Mouse (Mus musculus): ENCODE data around the gene Tmem54. TPM values are rescaled to one million over a fixed set of nuclear protein-coding genes. Genes with fewer than 3 reads are reported as not detected.

The Tmem54 gene
- polyA plus RNA-seq, 1 experiment, result 1.8 TPM

DNA sequence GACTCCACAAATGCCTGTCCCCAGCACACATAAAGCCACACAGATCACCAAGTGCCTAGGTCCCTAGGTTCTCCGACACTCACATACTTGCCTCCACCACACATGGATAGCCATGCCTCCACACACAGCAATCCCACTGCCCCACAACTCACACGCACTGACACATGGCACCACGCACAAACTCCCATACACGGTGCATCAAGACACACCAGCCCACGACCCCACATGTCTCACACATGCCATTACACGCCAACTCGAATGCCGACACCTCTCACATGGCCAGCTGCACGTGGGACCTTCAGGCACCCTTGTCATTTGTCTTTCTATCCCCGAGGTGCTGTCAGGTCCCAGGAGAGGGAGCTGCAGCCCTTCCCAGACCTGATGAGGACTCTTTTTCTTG, 14.4 kb downstream of the Tmem54 start:
- H3K4me1 ChIP-seq (ENCODE audit: control insufficient read depth, insufficient read depth, low read length), result no peaks in the 10 kb centered on the region
- WGBS, result 65% methylated on average over 10 of the region's 10 CpGs
- H3K4me3 ChIP-seq (replicated peaks; ENCODE audit: control insufficient read depth, low read depth, low read length), result no peak overlapping the region
- H3K27ac ChIP-seq (ENCODE audit: control insufficient read depth, insufficient read depth, low read depth, low read length, poor library complexity), result no peak overlapping the region
- TF ChIP-seq POLR2A (IDR thresholded peaks at IDR 0.05; ENCODE audit: borderline replicate concordance, control insufficient read depth, low read depth, low read length), result no peak
- no peak for TF ChIP-seq CTCF (IDR thresholded peaks at IDR 0.05; ENCODE audit: control insufficient read depth, insufficient read depth, low read length)

DNA sequence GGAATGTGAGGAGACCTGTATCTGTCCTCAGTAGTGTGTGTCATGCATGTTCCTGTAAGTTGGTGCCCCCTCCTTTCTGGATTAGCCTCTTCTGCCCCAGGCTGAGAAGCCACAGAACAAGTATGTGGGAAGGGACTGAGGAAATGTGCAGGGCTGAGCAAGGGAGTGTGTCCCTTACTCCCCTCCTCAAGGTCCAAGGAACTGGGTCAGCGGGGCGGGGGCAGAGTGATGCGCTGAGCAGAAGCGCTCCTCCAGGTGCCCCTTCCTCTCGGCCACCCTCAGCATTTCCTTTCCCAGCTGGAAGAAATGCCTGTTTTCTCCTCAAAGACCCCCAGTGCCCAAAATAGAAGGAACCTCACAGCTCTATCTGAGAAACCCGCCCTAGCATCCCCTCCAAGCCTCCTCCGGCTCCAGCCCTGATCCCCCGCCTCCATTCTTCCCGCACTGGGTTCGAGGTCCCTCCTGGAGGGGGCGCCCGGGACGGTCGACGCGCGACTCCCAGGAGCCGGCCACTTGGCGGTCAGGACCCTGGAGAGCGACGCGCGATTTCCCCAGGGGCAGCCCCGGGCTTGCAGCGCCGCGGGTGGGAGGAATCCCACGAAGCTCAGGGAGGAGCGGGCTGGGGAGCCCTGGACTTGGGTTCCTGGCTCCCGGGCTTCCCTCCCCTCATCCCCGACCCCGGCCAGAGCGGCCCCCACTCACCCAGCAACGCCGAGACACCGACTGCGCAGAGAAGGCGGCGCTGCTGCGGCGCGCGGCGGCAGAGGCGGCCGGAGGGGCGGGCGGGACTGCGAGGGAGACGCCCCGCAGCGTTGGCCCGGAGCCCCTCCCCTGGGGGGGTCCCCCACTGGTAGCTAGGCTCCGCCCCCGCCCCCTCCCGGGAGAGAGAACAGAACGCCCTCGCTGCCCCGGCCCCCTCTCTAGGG, 15.4 kb downstream of the Tmem54 start:
- Histone ChIP-seq H3K4me3 (replicated peaks; ENCODE audit: control insufficient read depth, low read depth, low read length) (no peak overlapping the region), H3K27ac (ENCODE audit: control insufficient read depth, insufficient read depth, low read depth, low read length, poor library complexity) (no peak overlapping the region)

DNA sequence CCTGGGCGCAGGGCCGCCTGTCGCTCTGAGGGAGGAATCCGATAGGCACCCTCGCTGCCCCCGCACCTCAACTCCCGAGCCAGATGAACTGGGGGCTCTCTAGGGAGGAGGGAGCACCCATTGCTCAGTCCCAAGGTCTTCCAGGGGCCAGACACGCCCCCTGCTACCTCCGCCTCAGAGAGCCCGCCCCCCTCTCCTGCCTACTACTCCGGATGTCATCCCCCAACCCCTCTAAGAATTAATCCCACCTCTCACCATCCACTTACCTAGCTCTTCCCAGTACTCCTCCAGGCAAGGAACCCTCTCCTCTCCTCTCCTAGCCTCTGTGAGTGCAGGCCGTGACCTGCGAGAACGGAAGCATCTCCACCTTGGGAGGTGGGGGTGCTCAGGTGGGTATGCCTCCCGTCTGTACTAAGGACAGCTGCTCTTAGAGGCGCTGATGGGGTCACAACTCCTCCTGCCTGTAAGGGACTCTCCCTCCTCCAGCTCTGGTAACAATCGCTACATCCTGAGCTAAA, 16.3 kb downstream of the Tmem54 start, which contains the start of gene Hpca:
Hpca (minus strand) TSS at position 468 of the 518 bp plus-strand sequence.
- WGBS, result 10% methylated on average over 17 of the region's 17 CpGs
- Histone ChIP-seq H3K27ac (ENCODE audit: control insufficient read depth, insufficient read depth, low read depth, low read length, poor library complexity) (no peak within 1 kb of the TSS), H3K4me3 (replicated peaks; ENCODE audit: control insufficient read depth, low read depth, low read length) (no peak within 1 kb of the TSS), H3K4me1 (ENCODE audit: control insufficient read depth, insufficient read depth, low read length) (no peaks in the 10 kb centered on the region)
- TF ChIP-seq POLR2A (IDR thresholded peaks at IDR 0.05; ENCODE audit: borderline replicate concordance, control insufficient read depth, low read depth, low read length) (no peak), CTCF (IDR thresholded peaks at IDR 0.05; ENCODE audit: control insufficient read depth, insufficient read depth, low read length) (no peak)

More for the DNA sequence above, 15.4 kb downstream of the Tmem54 start:
- H3K4me1 ChIP-seq (ENCODE audit: control insufficient read depth, insufficient read depth, low read length), result no peaks in the 10 kb centered on the region
- TF ChIP-seq CTCF (IDR thresholded peaks at IDR 0.05; ENCODE audit: control insufficient read depth, insufficient read depth, low read length), result no peak
- TF ChIP-seq POLR2A (IDR thresholded peaks at IDR 0.05; ENCODE audit: borderline replicate concordance, control insufficient read depth, low read depth, low read length), result no peak
- WGBS, result 3% methylated on average over 58 of the region's 59 CpGs

DNA sequence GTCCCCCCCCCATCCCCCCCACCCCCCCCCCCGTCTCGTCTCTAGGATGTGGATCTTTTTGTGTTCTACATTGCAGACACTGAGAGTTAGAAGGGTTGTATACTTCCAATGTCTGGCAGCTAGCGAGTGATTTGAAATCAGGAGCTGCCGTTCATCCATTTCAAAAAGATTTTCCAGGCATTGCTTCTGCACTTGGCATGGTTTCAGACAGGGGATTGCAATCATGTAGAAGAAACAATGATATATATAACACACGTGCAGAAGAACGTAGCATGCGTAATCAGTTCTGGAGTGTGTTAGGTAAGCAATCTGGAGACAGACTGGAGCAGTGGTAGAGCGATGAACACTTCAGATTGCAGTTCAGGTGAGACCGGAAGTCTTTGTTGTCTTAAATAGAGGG, 16.8 kb downstream of the Tmem54 start:
- no peaks in the 10 kb centered on the region for H3K4me1 ChIP-seq (ENCODE audit: control insufficient read depth, insufficient read depth, low read length)
- no peak overlapping the region for H3K4me3 ChIP-seq (replicated peaks; ENCODE audit: control insufficient read depth, low read depth, low read length)
- no peak for TF ChIP-seq CTCF (IDR thresholded peaks at IDR 0.05; ENCODE audit: control insufficient read depth, insufficient read depth, low read length)
- no peak for TF ChIP-seq POLR2A (IDR thresholded peaks at IDR 0.05; ENCODE audit: borderline replicate concordance, control insufficient read depth, low read depth, low read length)
- WGBS, result 37% methylated on average over 9 of the region's 9 CpGs
- no peak overlapping the region for H3K27ac ChIP-seq (ENCODE audit: control insufficient read depth, insufficient read depth, low read depth, low read length, poor library complexity)

DNA sequence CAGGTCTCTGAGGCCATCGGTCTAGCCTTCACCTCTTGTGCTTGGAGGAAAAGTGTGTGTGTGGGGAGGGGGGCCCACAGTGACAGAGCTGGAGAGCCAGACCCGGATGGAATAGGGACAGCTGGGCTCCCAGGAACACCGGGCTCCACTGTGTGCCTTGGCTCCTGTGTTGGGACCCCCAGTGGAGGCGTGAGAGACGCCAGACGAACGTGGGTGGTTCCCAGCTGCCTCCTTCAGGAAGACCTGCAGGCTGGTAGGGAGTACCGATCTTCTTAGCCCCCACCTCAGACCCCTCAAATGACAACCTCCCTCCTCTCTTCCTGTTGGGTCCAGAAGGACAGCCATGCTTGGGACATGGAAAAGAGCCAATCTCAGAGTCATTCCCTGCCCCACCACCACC, 17.4 kb downstream of the Tmem54 start:
- WGBS, result 30% methylated on average over 8 of the region's 8 CpGs
- no peak overlapping the region for H3K4me3 ChIP-seq (replicated peaks; ENCODE audit: control insufficient read depth, low read depth, low read length)
- TF ChIP-seq CTCF (IDR thresholded peaks at IDR 0.05; ENCODE audit: control insufficient read depth, insufficient read depth, low read length), result no peak
- no peak for TF ChIP-seq POLR2A (IDR thresholded peaks at IDR 0.05; ENCODE audit: borderline replicate concordance, control insufficient read depth, low read depth, low read length)
- H3K27ac ChIP-seq (ENCODE audit: control insufficient read depth, insufficient read depth, low read depth, low read length, poor library complexity), result no peak overlapping the region
- no peaks in the 10 kb centered on the region for H3K4me1 ChIP-seq (ENCODE audit: control insufficient read depth, insufficient read depth, low read length)

DNA sequence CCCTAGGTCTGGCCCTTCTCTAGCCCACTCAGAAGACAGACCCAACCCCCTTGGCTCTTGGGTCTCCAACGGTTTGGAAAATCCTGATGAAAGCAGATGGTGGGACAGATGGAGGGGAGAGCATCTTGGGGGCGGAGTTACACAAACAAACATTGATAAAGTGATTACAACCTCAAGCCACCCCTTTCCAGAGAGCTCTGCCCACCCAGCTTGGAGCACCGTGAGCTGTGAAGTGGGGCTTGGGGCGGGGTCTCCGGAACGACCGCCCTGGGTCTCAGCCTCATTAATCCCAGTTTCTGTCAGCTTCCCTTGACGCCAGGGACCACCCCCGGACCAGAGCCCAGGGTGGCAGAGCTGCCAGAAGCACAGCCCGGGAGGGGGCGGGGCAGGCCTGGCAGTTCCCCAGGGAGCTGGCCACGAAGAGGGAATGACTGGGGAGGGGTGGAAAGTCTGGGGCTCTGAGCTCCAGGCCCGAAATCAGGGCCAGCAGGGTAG, 19.4 kb downstream of the Tmem54 start:
- TF ChIP-seq POLR2A (IDR thresholded peaks at IDR 0.05; ENCODE audit: borderline replicate concordance, control insufficient read depth, low read depth, low read length), result no peak
- TF ChIP-seq CTCF (IDR thresholded peaks at IDR 0.05; ENCODE audit: control insufficient read depth, insufficient read depth, low read length), result no peak
- Histone ChIP-seq H3K4me1 (ENCODE audit: control insufficient read depth, insufficient read depth, low read length) (no peaks in the 10 kb centered on the region), H3K27ac (ENCODE audit: control insufficient read depth, insufficient read depth, low read depth, low read length, poor library complexity) (no peak overlapping the region), H3K4me3 (replicated peaks; ENCODE audit: control insufficient read depth, low read depth, low read length) (no peak overlapping the region)
- WGBS, result 13% methylated on average over 13 of the region's 13 CpGs

DNA sequence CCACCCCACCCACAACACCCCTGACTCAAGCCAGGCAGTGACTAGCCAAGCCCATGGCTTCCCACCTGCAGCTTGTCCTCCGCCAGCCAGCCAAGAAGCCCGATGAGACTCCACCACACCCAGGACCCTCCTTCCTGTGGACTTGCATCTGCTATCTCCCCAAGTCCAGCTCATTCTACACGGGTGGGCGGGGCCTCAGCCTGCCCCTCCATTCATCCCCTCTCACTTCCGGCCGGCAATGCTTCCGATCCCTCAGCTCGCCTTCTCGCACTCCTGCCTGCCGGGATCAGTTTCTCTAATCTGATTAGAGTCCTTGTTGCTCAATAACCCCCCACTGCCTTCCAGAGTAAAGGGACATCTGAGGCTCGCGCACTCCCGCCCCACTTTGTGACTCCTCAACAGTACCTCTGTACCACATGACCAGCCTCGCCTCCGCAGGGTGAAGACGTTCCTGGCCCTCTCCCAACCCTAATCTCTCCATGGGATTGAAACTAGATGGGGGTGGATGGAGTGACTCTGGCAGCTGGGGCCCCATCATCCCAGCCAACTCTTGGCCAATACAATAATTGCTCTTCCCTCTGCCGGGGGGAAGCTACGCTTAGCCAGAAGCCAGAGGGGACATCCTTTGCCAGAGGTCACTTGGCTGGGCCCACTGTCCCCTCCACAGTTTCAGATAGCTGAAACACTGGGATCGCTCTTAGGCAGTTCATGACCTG, 20.5 kb downstream of the Tmem54 start:
- 25% methylated on average over 19 of the region's 19 CpGs for WGBS
- Histone ChIP-seq H3K4me3 (replicated peaks; ENCODE audit: control insufficient read depth, low read depth, low read length) (no peak overlapping the region), H3K27ac (ENCODE audit: control insufficient read depth, insufficient read depth, low read depth, low read length, poor library complexity) (no peak overlapping the region), H3K4me1 (ENCODE audit: control insufficient read depth, insufficient read depth, low read length) (no peaks in the 10 kb centered on the region)
- no peak for TF ChIP-seq CTCF (IDR thresholded peaks at IDR 0.05; ENCODE audit: control insufficient read depth, insufficient read depth, low read length)
- no peak for TF ChIP-seq POLR2A (IDR thresholded peaks at IDR 0.05; ENCODE audit: borderline replicate concordance, control insufficient read depth, low read depth, low read length)
